Mouse (Mus musculus): Measurements from ENCODE around the gene Mfsd4b2.
"Not testable (repeated sequence)": the region's sequence is repeated elsewhere in the genome, so short reads cannot be mapped to it uniquely, and the experiment has no call there.

Mfsd4b2 gene

GRCm38 (mm10) chr10:39926616-39927139 lies at the start of gene Mfsd4b2:
Gene Mfsd4b2, minus strand, starts transcription at chr10:39926923.
- DNase-seq (ENCODE audit: low read depth, low spot score), result peak; percentile 31

- DNase-seq (ENCODE audit: low read depth, low spot score), result peak; percentile 91
Observed at GRCm38 (mm10) chr10:39975771-39976170, 49.0 kb upstream of the Mfsd4b2 start.

- DNase-seq (ENCODE audit: low read depth, low spot score), result no peak
Observed at GRCm38 (mm10) chr10:39974982-39975381, 48.3 kb upstream of the Mfsd4b2 start.

- DNase-seq (ENCODE audit: low read depth, low spot score), result peak; percentile 72
Observed at GRCm38 (mm10) chr10:39967512-39967911, 40.8 kb upstream of the Mfsd4b2 start.

GRCm38 (mm10) chr10:39961906-39962305 lies 35.2 kb upstream of the Mfsd4b2 start:
- no peak for DNase-seq (ENCODE audit: low read depth, low spot score)

- DNase-seq (ENCODE audit: low read depth, low spot score), result no peak
Observed at GRCm38 (mm10) chr10:39960441-39960822, 33.7 kb upstream of the Mfsd4b2 start.

- DNase-seq (ENCODE audit: low read depth, low spot score), result peak; percentile 98
Observed at GRCm38 (mm10) chr10:39959761-39960440, 33.2 kb upstream of the Mfsd4b2 start, which contains the start of gene Mfsd4b3. Gene Mfsd4b3, minus strand, starts transcription at chr10:39960153.

- DNase-seq (ENCODE audit: low read depth, low spot score), result peak; percentile 4
Observed at GRCm38 (mm10) chr10:39958266-39958665, 31.5 kb upstream of the Mfsd4b2 start.

- no peak for DNase-seq (ENCODE audit: low read depth, low spot score)
Observed at GRCm38 (mm10) chr10:39956340-39956878, 29.7 kb upstream of the Mfsd4b2 start.

GRCm38 (mm10) chr10:39955163-39955562 lies 28.4 kb upstream of the Mfsd4b2 start:
- DNase-seq (ENCODE audit: low read depth, low spot score), result no peak

- no peak for DNase-seq (ENCODE audit: low read depth, low spot score)
Observed at GRCm38 (mm10) chr10:39949377-39949954, 22.7 kb upstream of the Mfsd4b2 start.

- not testable (repeated sequence) for DNase-seq (ENCODE audit: low read depth, low spot score)
Observed at GRCm38 (mm10) chr10:39947195-39947594, 20.5 kb upstream of the Mfsd4b2 start.

- DNase-seq (ENCODE audit: low read depth, low spot score), result no peak
Observed at GRCm38 (mm10) chr10:39936553-39936952, 9.8 kb upstream of the Mfsd4b2 start.

GRCm38 (mm10) chr10:39924556-39924955 lies 2.2 kb downstream of the Mfsd4b2 start:
- DNase-seq (ENCODE audit: low read depth, low spot score), result not testable (repeated sequence)

- no peak for DNase-seq (ENCODE audit: low read depth, low spot score)
Observed at GRCm38 (mm10) chr10:39912616-39913015, 14.1 kb downstream of the Mfsd4b2 start.

GRCm38 (mm10) chr10:39908768-39909441 lies 17.8 kb downstream of the Mfsd4b2 start:
- DNase-seq (ENCODE audit: low read depth, low spot score), result no peak

- DNase-seq (ENCODE audit: low read depth, low spot score), result no peak
Observed at GRCm38 (mm10) chr10:39906799-39907658, 19.7 kb downstream of the Mfsd4b2 start.

GRCm38 (mm10) chr10:39904191-39904590 lies 22.5 kb downstream of the Mfsd4b2 start:
- DNase-seq (ENCODE audit: low read depth, low spot score), result no peak

GRCm38 (mm10) chr10:39898874-39899371 lies 27.8 kb downstream of the Mfsd4b2 start, which contains the start of gene Mfsd4b4:
Gene Mfsd4b4, minus strand, starts transcription at chr10:39899238.
- peak; percentile 95 for DNase-seq (ENCODE audit: low read depth, low spot score)

GRCm38 (mm10) chr10:39896503-39896902 lies 30.2 kb downstream of the Mfsd4b2 start:
- peak; percentile 59 for DNase-seq (ENCODE audit: low read depth, low spot score)

Data from R1 (cell line).